Mouse (Mus musculus): ENCODE measurements around the gene Adi1.

DNA sequence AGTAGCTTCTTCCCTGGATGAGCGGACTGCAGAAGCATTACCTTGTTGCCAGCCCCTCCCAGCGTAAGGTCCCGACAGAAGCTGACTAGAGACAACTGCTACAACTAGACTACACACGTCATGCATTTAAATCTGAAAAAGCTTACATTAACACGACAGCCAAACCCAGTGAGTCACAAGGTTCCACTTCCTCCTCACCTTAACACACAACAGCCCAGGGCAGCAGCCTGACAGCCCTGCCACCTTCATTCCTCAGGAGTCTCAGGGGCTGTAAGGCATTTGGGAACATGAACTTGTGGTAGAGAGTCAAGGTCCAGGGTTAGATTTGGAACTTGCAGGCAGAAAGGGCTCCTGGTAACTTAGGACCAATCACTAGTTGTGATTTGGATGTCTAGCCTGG is 52.0 kb downstream of the Adi1 start:
- TF ChIP-seq ZC3H11A (IDR thresholded peaks at IDR 0.05; ENCODE audit: borderline replicate concordance, low read depth, low read length), result no peak
- no peak for TF ChIP-seq HCFC1 (IDR thresholded peaks at IDR 0.05; ENCODE audit: borderline replicate concordance, insufficient read depth, low read length)
- no peak for TF ChIP-seq CHD2 (IDR thresholded peaks at IDR 0.05; ENCODE audit: low read depth, low read length)
